Mouse (Mus musculus) lung, postnatal 0 days (tissue): ENCODE data around the gene BC028528.

Experiments
- CTCF ChIP-seq: IDR thresholded peaks from 2 replicates; pipeline ENCODE4 v1.5.1; 2016; ENCODE audit warnings: antibody characterized with exemption, mild to moderate bottlenecking
- EP300 ChIP-seq: IDR thresholded peaks from 2 replicates; pipeline ENCODE4 v1.6.1; 2016; ENCODE audit warnings: antibody characterized with exemption, mild to moderate bottlenecking, control low read depth

- TF ChIP-seq CTCF (no peak), EP300 (no peak)
Observed at GRCm38 (mm10) chr3:95902643-95903042, 10.8 kb upstream of the BC028528 start.
